Mouse (Mus musculus) kidney, embryonic 15.5 days (tissue): ENCODE measurements at regions not wholly inside any gene's neighbourhood (a gene's known extent, or its start where the extent isn't known, plus 50 kb on each side); places are given as distances from the start of the nearest gene placed in this dataset.
A peak's percentile ranks its signal among the peaks of the same experiment; 100 is the strongest.

Experiments used
- ATAC-seq: fragments of 200-750 bp; cut with Nextera tagmentation; replicated peaks from 2 replicates; pipeline ENCODE4 v1.8.0; 2017; ENCODE audit warnings: moderate TSS enrichment; ENCODE audit not compliant: low FRiP score
- H3K27ac ChIP-seq: fragments of 300-500 bp; sonication (generic); 2 replicates; pipeline ENCODE4 v1.5.1; 2015; ENCODE audit warnings: mild to moderate bottlenecking, inconsistent platforms
- H3K27me3 ChIP-seq: fragments of 300-500 bp; sonication (generic); 2 replicates; pipeline ENCODE4 v1.6.1; 2015; ENCODE audit warnings: inconsistent platforms
- H3K36me3 ChIP-seq: fragments of 300-500 bp; sonication (generic); 2 replicates; pipeline ENCODE4 v1.6.1; 2015; ENCODE audit warnings: inconsistent platforms
- H3K4me1 ChIP-seq: fragments of 300-500 bp; sonication (generic); 2 replicates; pipeline ENCODE4 v1.6.1; 2015; ENCODE audit warnings: inconsistent platforms
- H3K4me2 ChIP-seq: fragments of 300-500 bp; sonication (generic); 2 replicates; pipeline ENCODE4 v1.6.1; 2015; ENCODE audit warnings: moderate library complexity, mild to moderate bottlenecking, inconsistent platforms
- H3K4me3 ChIP-seq: fragments of 300-500 bp; sonication (generic); replicated peaks from 2 replicates; pipeline ENCODE4 v1.5.1; 2015; ENCODE audit warnings: mild to moderate bottlenecking, inconsistent platforms
- H3K9ac ChIP-seq: fragments of 300-500 bp; sonication (generic); 2 replicates; pipeline ENCODE4 v1.6.1; 2015; ENCODE audit warnings: mild to moderate bottlenecking, inconsistent platforms
- H3K9me3 ChIP-seq: fragments of 300-500 bp; sonication (generic); replicated peaks from 2 replicates; pipeline ENCODE4 v1.6.1; 2016; ENCODE audit warnings: inconsistent platforms
- WGBS: fragments of 180-500 bp; shearing (Covaris S2); methylation state at CpG from one replicate; pipeline ENCODE4 v1.1.7; 2015; ENCODE audit warnings: mixed read lengths; 5-methylcytosine and 5-hydroxymethylcytosine counted together

GRCm38 (mm10) chr6:99938949-99939348 is 212.8 kb upstream of the Prok2 start:
- no peaks in the 10 kb centered on the region for H3K9me3 ChIP-seq
- H3K27ac ChIP-seq: no peak overlapping the region
- no peak overlapping the region for H3K4me3 ChIP-seq
- H3K9ac ChIP-seq: no peak overlapping the region
- WGBS: 17% methylated on average over 7 of the region's 7 CpGs
- H3K27me3 ChIP-seq: peaks cover 39% of the 10 kb centered on the region
- H3K4me1 ChIP-seq: peaks cover 24% of the 10 kb centered on the region
- H3K36me3 ChIP-seq: no peaks in the 10 kb centered on the region
- no peak overlapping the region for H3K4me2 ChIP-seq
- ATAC-seq: no peak

GRCm38 (mm10) chr6:99936716-99937115 is 210.5 kb upstream of the Prok2 start:
- Histone ChIP-seq H3K27me3 (peaks cover 42% of the 10 kb centered on the region), H3K4me3 (no peak overlapping the region), H3K4me2 (no peak overlapping the region), H3K36me3 (no peaks in the 10 kb centered on the region), H3K4me1 (peaks cover 28% of the 10 kb centered on the region), H3K9me3 (no peaks in the 10 kb centered on the region), H3K27ac (no peak overlapping the region), H3K9ac (no peak overlapping the region)
- ATAC-seq: no peak

GRCm38 (mm10) chr6:99935373-99935772 is 209.2 kb upstream of the Prok2 start:
- Histone ChIP-seq H3K36me3 (no peaks in the 10 kb centered on the region), H3K4me2 (no peak overlapping the region), H3K4me1 (peaks cover 28% of the 10 kb centered on the region), H3K27me3 (peaks cover 36% of the 10 kb centered on the region), H3K4me3 (no peak overlapping the region), H3K9me3 (no peaks in the 10 kb centered on the region), H3K27ac (no peak overlapping the region), H3K9ac (no peak overlapping the region)
- WGBS: 78% methylated on average over 4 of the region's 4 CpGs
- ATAC-seq: no peak

- ATAC-seq: no peak
- Histone ChIP-seq H3K27ac (no peak overlapping the region), H3K27me3 (peaks cover 31% of the 10 kb centered on the region), H3K36me3 (no peaks in the 10 kb centered on the region), H3K4me2 (no peak overlapping the region), H3K9ac (no peak overlapping the region), H3K9me3 (no peaks in the 10 kb centered on the region), H3K4me3 (no peak overlapping the region), H3K4me1 (peaks cover 21% of the 10 kb centered on the region)
- 81% methylated on average over 5 of the region's 5 CpGs for WGBS
These were observed 208.2 kb upstream of the Prok2 start for GRCm38 (mm10) chr6:99934394-99934793.

- Histone ChIP-seq H3K27ac (no peak overlapping the region), H3K9me3 (no peaks in the 10 kb centered on the region), H3K9ac (no peak overlapping the region), H3K4me3 (no peak overlapping the region), H3K4me2 (no peak overlapping the region), H3K4me1 (peaks cover 20% of the 10 kb centered on the region), H3K27me3 (peaks cover 31% of the 10 kb centered on the region), H3K36me3 (no peaks in the 10 kb centered on the region)
- WGBS: 79% methylated on average over 5 of the region's 5 CpGs
- no peak for ATAC-seq
These were observed 207.2 kb upstream of the Prok2 start for GRCm38 (mm10) chr6:99933404-99933803.

GRCm38 (mm10) chr6:99932923-99933322 is 206.7 kb upstream of the Prok2 start:
- ATAC-seq: no peak
- Histone ChIP-seq H3K27ac (no peak overlapping the region), H3K9me3 (no peaks in the 10 kb centered on the region), H3K9ac (no peak overlapping the region), H3K4me3 (no peak overlapping the region), H3K36me3 (no peaks in the 10 kb centered on the region), H3K27me3 (peaks cover 31% of the 10 kb centered on the region; the same call in 1 of the 2 replicates), H3K4me2 (no peak overlapping the region), H3K4me1 (peaks cover 25% of the 10 kb centered on the region)
- WGBS: 51% methylated on average over 2 of the region's 2 CpGs

- no peak overlapping the region for H3K4me2 ChIP-seq
- H3K4me3 ChIP-seq: no peak overlapping the region
- WGBS: 65% methylated on average over 6 of the region's 6 CpGs
- no peak for ATAC-seq
- no peaks in the 10 kb centered on the region for H3K9me3 ChIP-seq
- no peak overlapping the region for H3K9ac ChIP-seq
- H3K36me3 ChIP-seq: no peaks in the 10 kb centered on the region
- no peak overlapping the region for H3K27ac ChIP-seq
- H3K4me1 ChIP-seq: peaks cover 29% of the 10 kb centered on the region
- H3K27me3 ChIP-seq: peaks cover 36% of the 10 kb centered on the region
These were observed 206.2 kb upstream of the Prok2 start for GRCm38 (mm10) chr6:99932405-99932804.

- Histone ChIP-seq H3K27me3 (peaks cover 44% of the 10 kb centered on the region), H3K27ac (no peak overlapping the region), H3K4me2 (no peak overlapping the region), H3K9ac (no peak overlapping the region), H3K9me3 (no peaks in the 10 kb centered on the region), H3K4me1 (peaks cover 28% of the 10 kb centered on the region), H3K36me3 (no peaks in the 10 kb centered on the region), H3K4me3 (no peak overlapping the region)
- ATAC-seq: 0 out of 2 replicates have a peak, but pooled peaks have one; percentile 60
- WGBS: 65% methylated on average over 4 of the region's 4 CpGs
These were observed 205.4 kb upstream of the Prok2 start for GRCm38 (mm10) chr6:99931588-99931987.

GRCm38 (mm10) chr6:99930316-99930715 is 204.1 kb upstream of the Prok2 start:
- Histone ChIP-seq H3K4me2 (no peak overlapping the region), H3K27me3 (peaks cover 52% of the 10 kb centered on the region), H3K27ac (no peak overlapping the region), H3K9ac (no peak overlapping the region), H3K9me3 (no peaks in the 10 kb centered on the region), H3K4me3 (no peak overlapping the region), H3K4me1 (peaks cover 26% of the 10 kb centered on the region), H3K36me3 (no peaks in the 10 kb centered on the region)
- 86% methylated on average over 6 of the region's 6 CpGs for WGBS
- ATAC-seq: no peak

- H3K36me3 ChIP-seq: no peaks in the 10 kb centered on the region
These were observed 201.9 kb upstream of the Prok2 start for GRCm38 (mm10) chr6:99927933-99928555.

GRCm38 (mm10) chr6:99924181-99924580 is 198.0 kb upstream of the Prok2 start:
- H3K9ac ChIP-seq: no peak overlapping the region
- no peak for ATAC-seq

More at GRCm38 (mm10) chr6:99927933-99928555, 201.9 kb upstream of the Prok2 start:
- 36% methylated on average over 10 of the region's 10 CpGs for WGBS
- Histone ChIP-seq H3K9ac (no peak overlapping the region), H3K4me2 (no peak overlapping the region), H3K27me3 (peaks cover 67% of the 10 kb centered on the region), H3K4me1 (peaks cover 18% of the 10 kb centered on the region), H3K9me3 (no peaks in the 10 kb centered on the region), H3K4me3 (no peak overlapping the region), H3K27ac (peak overlapping the region; percentile 25; the same call in 1 of the 2 replicates)
- ATAC-seq: no peak

GRCm38 (mm10) chr6:99921966-99922365 is 195.8 kb upstream of the Prok2 start:
- Histone ChIP-seq H3K9me3 (no peaks in the 10 kb centered on the region), H3K4me1 (peaks cover 4% of the 10 kb centered on the region), H3K9ac (no peak overlapping the region), H3K27me3 (peaks cover 87% of the 10 kb centered on the region), H3K4me3 (no peak overlapping the region), H3K36me3 (no peaks in the 10 kb centered on the region), H3K4me2 (no peak overlapping the region), H3K27ac (no peak overlapping the region)
- whole genome bisulfite sequencing: 52% methylated on average over 5 of the region's 5 CpGs
- ATAC-seq: peak; percentile 43; the same call in 1 of the 2 replicates

More at GRCm38 (mm10) chr6:99924181-99924580, 198.0 kb upstream of the Prok2 start:
- Histone ChIP-seq H3K4me2 (no peak overlapping the region), H3K27ac (no peak overlapping the region), H3K36me3 (no peaks in the 10 kb centered on the region), H3K4me3 (no peak overlapping the region), H3K4me1 (peaks cover 20% of the 10 kb centered on the region), H3K27me3 (peaks cover 85% of the 10 kb centered on the region), H3K9me3 (no peaks in the 10 kb centered on the region)
- WGBS: 38% methylated on average over 8 of the region's 8 CpGs
